Mouse (Mus musculus): ENCODE data around the gene Araf.
A peak's percentile ranks its signal among the peaks of the same experiment; 100 is the strongest.

DNA sequence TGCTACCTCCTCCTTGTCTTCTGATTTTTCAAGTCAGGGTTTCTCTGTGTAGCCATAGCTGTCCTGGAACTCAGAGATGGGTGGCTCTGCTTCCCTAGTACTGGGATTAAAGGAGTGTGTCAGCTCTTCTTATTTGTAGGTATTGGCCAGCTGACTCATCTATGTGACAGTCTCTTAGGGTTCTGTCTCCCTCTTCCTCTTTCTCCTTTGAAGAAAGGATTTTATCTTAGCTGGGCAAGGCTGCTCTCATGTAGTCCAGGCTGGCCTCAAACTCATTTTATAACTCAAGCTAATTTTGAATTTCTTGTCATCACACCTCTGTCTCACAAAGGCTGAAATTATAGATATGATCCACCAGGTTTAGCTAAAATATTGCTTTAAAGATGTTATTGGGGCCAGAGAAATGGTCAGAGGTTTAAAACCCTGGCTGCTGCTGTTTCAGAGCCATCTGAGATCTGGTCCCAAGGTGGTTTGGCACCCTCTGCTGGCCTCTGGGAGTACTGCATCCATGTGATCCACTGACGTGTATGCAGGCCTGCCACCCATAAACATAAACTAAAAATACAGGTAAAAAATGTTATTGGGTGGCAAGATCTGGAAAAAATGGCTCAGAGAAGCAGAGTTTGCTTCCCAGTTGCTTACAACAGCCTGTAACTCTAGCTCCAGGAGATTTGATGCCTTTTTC lies 26.8 kb upstream of the Araf start:
- TF ChIP-seq POLR2A (IDR thresholded peaks at IDR 0.05; ENCODE audit: insufficient read depth, low read depth, low read length) (no peak), CTCF (IDR thresholded peaks at IDR 0.05; ENCODE audit: insufficient read depth, low read depth, low read length) (peak; percentile 45; the same call in 1 of the 2 replicates)

All from olfactory bulb, adult 2 months (tissue).